Mouse (Mus musculus) spleen, adult 12 weeks (tissue): ENCODE data around the gene Klra4.
"Not testable (repeated sequence)": the region's sequence is repeated elsewhere in the genome, so short reads cannot be mapped to it uniquely, and the experiment has no call there.

Experiments used
- DNase-seq: peaks from one replicate; pipeline ENCODE4 v3.0.0; 2022; ENCODE audit warnings: low spot score

Klra4 gene

DNA sequence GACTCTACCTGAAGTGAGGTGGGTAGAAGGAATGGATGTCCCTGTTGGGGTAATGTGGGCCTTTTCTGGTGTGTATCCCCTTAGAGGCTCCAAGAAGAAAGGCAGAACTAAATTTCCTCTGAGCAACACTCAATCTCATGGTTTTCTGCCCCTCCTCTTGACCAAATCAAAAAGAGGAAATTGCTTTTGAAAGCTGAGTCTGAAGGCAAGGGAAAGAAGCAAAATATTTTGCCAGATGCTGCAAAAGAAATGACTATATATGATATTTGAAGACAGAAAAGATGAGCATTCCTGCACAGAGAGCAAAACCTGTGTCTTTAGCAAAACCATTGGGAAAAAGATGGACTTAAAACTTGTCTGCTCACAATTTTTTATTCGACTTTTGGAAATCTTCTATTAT is at the start of gene Klra4:
Gene Klra4 (minus strand): TSS at position 101 of the 400 bp plus-strand sequence.
- DNase-seq: not testable (repeated sequence)

DNA sequence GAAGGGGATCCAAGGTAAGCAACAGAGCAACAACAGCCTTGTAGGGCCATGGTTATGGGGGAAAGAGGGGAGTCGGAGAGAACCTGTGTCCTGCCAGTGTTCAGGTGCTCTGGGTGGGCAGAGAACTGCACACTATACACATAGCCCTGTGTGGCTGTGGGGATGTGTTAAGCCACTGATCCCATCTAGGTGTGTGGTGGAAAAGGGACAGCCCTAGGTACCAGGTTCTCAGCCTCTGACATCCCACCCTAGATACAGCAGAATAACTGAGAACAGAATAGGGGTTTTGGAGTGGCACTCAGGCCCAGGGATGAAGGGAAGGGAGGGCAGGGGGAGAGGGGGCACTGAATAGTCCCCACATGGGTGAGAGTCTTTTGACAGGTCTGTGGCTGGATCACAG is 43.4 kb upstream of the Klra4 start:
- DNase-seq: no peak

DNA sequence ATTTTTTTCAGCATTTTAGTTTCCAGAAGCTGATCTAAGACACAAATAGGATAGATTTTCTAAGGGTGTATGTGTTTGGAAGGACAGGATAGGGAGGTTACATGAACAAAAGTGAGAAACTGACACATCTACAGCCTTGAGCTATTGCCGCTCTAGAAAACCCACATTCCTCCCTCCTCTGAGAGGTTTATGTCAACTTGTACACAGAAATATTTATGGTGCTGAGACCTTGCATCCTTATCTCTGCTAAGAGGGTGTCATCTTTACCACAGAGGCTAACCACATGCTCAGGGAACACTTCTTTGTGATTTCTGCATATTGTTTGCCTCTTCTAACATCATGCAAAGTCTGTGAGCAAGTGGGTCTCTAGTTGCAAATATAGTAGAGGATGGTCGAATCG is 35.7 kb upstream of the Klra4 start:
- not testable (repeated sequence) for DNase-seq

DNA sequence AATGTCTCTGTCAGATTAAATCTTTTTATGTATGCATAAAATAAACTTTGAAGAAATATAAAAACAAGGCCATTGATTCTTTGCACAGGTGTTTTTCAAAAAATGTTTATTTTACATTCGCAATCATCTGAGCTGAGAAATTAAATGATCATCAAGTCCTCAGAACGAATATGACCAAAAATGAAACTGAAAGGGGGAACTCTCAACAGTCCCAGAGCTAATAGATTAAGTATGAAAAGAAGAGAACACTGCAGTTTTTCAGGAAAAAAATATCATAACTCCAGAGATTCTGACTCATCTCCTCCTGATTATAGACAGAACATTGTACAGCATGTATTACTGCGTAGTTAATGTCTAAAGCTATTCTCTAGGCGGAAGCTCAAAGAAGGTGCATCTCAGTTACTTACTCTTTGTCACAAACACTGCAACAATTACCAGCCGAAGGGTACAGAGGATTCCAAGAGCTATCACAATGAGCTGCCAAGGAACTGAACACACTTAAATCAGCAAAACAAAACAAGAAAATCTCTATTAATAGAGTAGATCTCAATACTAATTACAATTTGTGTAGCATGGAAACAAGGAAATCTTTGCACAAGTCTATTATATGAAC is 25.4 kb upstream of the Klra4 start:
- no peak for DNase-seq

DNA sequence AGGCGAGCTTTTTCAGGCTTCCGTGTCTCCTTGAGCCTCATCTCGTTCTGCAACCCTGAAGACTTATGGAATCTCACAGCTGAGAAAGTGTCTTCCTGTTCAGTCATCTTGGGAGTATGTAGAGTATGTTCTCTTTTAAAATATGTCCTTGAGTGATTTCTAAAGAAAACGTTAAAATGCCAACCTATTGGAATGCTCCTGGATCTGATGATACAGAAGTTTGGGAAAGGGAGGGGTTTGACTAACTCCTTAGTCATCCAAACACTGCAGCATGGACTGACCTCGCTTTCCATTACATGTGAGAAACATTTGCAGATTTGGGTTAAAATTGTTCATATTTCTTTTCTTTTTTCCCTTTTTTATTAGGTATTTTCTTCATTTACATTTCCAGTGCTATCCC is 1.9 kb downstream of the Klra4 start:
- no peak for DNase-seq

DNA sequence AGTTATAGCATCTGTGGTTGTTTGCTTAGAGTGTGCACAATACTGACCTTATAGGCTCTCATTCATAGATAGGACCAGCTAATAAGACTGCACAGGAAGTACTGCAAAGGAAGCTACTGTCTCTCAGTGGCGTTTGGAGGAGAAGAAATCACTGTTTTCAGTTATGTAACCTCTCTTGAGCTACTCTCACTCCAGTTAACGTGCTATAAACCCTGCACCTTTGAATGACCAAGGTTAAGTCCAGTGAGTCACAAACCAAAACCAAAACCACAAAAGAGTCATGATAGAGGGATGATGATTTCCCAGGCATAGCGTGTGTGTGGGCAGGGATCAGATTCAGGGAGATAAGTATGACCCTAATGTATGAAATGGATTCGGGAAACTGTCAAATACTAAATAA is 31.9 kb downstream of the Klra4 start:
- DNase-seq: not testable (repeated sequence)

DNA sequence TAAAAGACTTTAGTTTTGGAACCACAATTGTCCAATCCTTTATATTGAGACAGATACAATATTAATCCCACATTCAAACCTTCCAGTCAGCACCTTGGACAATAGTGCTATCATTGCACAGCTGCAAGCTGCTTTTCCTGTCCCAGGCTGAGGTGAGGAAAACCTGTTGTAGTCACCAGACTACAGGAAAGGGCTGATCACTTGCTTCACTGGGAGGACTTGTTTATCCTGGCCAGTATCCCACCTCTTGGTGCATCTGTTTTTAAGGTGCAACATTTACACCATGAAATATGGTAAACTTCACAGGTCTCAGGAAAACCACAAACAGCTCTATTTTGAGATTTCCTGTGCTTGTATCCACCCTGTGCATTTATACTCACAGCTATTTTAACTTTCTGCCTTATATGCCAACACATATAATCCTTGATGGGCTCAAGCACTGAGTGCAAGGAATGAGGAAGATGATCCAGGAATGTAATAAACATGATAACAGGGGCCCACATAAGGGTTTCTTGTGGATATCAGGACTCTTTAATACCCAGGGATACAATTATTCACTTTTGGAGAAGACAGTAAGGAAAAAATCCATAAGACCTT is 35.5 kb downstream of the Klra4 start:
- not testable (repeated sequence) for DNase-seq

DNA sequence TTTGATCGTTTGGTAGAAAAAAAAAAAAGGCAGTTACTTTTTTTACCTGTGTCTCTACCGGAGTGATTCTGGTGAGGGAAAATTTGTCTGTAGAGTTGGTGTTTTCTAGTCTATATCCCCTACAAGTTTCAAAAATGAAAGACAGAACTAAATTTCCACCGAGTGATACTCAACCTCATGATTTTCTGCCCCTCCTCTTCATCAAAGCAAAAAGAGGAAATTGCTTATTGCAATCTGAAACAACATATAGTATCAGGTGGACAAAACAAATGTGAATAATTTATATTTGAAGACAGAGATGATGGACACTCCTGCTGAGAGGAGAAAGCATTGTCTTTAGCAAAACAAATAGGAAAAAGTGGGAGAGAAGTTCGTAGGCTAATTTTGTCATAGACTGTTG is 40.2 kb downstream of the Klra4 start, which contains the start of gene Klra6:
Gene Klra6 (minus strand): TSS at position 101 of the 400 bp plus-strand sequence.
- DNase-seq: no peak
